Mouse (Mus musculus) thymus, postnatal 14 days (tissue): ENCODE data around the gene Gclc.
A peak's percentile ranks its signal among the peaks of the same experiment; 100 is the strongest.

Source experiments
- DNase-seq: peaks from one replicate; pipeline ENCODE4 v3.0.0; 2021

Gclc gene

GRCm38 (mm10) chr9:77787936-77788335 is 33.6 kb downstream of the Gclc start:
- no peak for DNase-seq

GRCm38 (mm10) chr9:77789615-77790348 is 35.4 kb downstream of the Gclc start:
- DNase-seq: no peak

- DNase-seq: no peak
Observed at GRCm38 (mm10) chr9:77793838-77794237, 39.5 kb downstream of the Gclc start.

- peak; percentile 38 for DNase-seq
Observed at GRCm38 (mm10) chr9:77802461-77802860, 48.1 kb downstream of the Gclc start.

GRCm38 (mm10) chr9:77806426-77806825 is 52.1 kb downstream of the Gclc start:
- no peak for DNase-seq

GRCm38 (mm10) chr9:77806842-77807668 is 52.7 kb downstream of the Gclc start:
- DNase-seq: peak; percentile 81

GRCm38 (mm10) chr9:77808481-77808880 is 54.1 kb downstream of the Gclc start:
- no peak for DNase-seq

GRCm38 (mm10) chr9:77818858-77819257 is 64.5 kb downstream of the Gclc start:
- DNase-seq: no peak

- DNase-seq: no peak
Observed at GRCm38 (mm10) chr9:77819318-77819717, 65.0 kb downstream of the Gclc start.

- no peak for DNase-seq
Observed at GRCm38 (mm10) chr9:77820836-77821235, 66.5 kb downstream of the Gclc start.

- no peak for DNase-seq
Observed at GRCm38 (mm10) chr9:77825380-77825961, 71.1 kb downstream of the Gclc start.

GRCm38 (mm10) chr9:77826237-77826636 is 71.9 kb downstream of the Gclc start:
- DNase-seq: no peak

GRCm38 (mm10) chr9:77828531-77828965 is 74.2 kb downstream of the Gclc start:
- DNase-seq: no peak

GRCm38 (mm10) chr9:77834259-77834993 is 80.1 kb downstream of the Gclc start:
- DNase-seq: no peak

- DNase-seq: no peak
Observed at GRCm38 (mm10) chr9:77835122-77835521, 80.8 kb downstream of the Gclc start.

GRCm38 (mm10) chr9:77835756-77836155 is 81.4 kb downstream of the Gclc start:
- no peak for DNase-seq

GRCm38 (mm10) chr9:77838586-77838985 is 84.3 kb downstream of the Gclc start:
- DNase-seq: no peak
